Mouse (Mus musculus) hindbrain, postnatal 0 days (tissue): ENCODE measurements at regions not wholly inside any gene's neighbourhood (a gene's known extent, or its start where the extent isn't known, plus 50 kb on each side); places are given as distances from the start of the nearest gene placed in this dataset.
"Not testable (repeated sequence)": the region's sequence is repeated elsewhere in the genome, so short reads cannot be mapped to it uniquely, and the experiment has no call there.

Experiments used
- ATAC-seq: fragments of 200-750 bp; cut with Nextera tagmentation; 2 replicates; pipeline ENCODE4 v1.8.0; 2017; ENCODE audit warnings: mild to moderate bottlenecking, moderate TSS enrichment, moderate library complexity
- DNase-seq: peaks from one replicate; pipeline ENCODE4 v3.0.0-alpha.2; 2015; ENCODE audit warnings: low spot score
- H3K27ac ChIP-seq: fragments of 300-500 bp; sonication (generic); 2 replicates; pipeline ENCODE4 v1.5.1; 2014; ENCODE audit warnings: mild to moderate bottlenecking
- H3K27me3 ChIP-seq: fragments of 300-500 bp; sonication (generic); 2 replicates; pipeline ENCODE4 v1.6.1; 2014; ENCODE audit warnings: low read length, mixed read lengths; ENCODE audit not compliant: insufficient read depth
- H3K36me3 ChIP-seq: fragments of 300-500 bp; sonication (generic); 2 replicates; pipeline ENCODE4 v1.6.1; 2014; ENCODE audit warnings: low read length, mixed read lengths; ENCODE audit not compliant: insufficient read depth
- H3K4me1 ChIP-seq: fragments of 300-500 bp; sonication (generic); 2 replicates; pipeline ENCODE4 v1.6.1; 2014; ENCODE audit warnings: antibody characterized with exemption, low read length, mixed read lengths; ENCODE audit not compliant: insufficient read depth
- H3K4me2 ChIP-seq: fragments of 300-500 bp; sonication (generic); 2 replicates; pipeline ENCODE4 v1.6.1; 2014; ENCODE audit warnings: low read depth, mild to moderate bottlenecking, low read length, moderate library complexity, mixed read lengths
- H3K4me3 ChIP-seq: fragments of 300-500 bp; sonication (generic); 2 replicates; pipeline ENCODE4 v1.5.1; 2014; ENCODE audit warnings: low read length
- H3K9ac ChIP-seq: fragments of 300-500 bp; sonication (generic); replicated peaks from 2 replicates; pipeline ENCODE4 v1.6.1; 2014; ENCODE audit warnings: mild to moderate bottlenecking, low read length, moderate library complexity, mixed read lengths
- H3K9me3 ChIP-seq: fragments of 300-500 bp; sonication (generic); 2 replicates; pipeline ENCODE4 v1.6.1; 2016; ENCODE audit warnings: low read length, mixed read lengths
- CTCF ChIP-seq: IDR thresholded peaks from 2 replicates; pipeline ENCODE4 v1.5.1; 2016; ENCODE audit warnings: antibody characterized with exemption, control low read depth, low read depth
- WGBS: fragments of 180-500 bp; shearing (Covaris S2); extraction: QIAGEN DNeasy Blood & Tissue Kit; methylation state at CpG from one replicate; pipeline ENCODE4 v1.1.7; 2014; 5-methylcytosine and 5-hydroxymethylcytosine counted together

- H3K4me3 ChIP-seq, H3K27ac ChIP-seq, H3K4me2 ChIP-seq, H3K36me3 ChIP-seq, ATAC-seq, H3K4me1 ChIP-seq, H3K9ac ChIP-seq, H3K27me3 ChIP-seq, H3K9me3 ChIP-seq: not testable (repeated sequence)
- DNase-seq = peak; percentile 13
- TF ChIP-seq CTCF = peak; percentile 45
- 55% methylated on average over 1 of the region's 1 CpGs for WGBS
These were observed 96.3 kb upstream of the 4930550L24Rik start for GRCm38 (mm10) chrX:58812824-58813223.
